Mouse (Mus musculus) liver, embryonic 14.5 days (tissue): ENCODE results near the gene Dnah8.

Experiments used
- CTCF ChIP-seq: IDR thresholded peaks from 2 replicates; pipeline ENCODE4 v1.5.1; 2016; ENCODE audit warnings: antibody characterized with exemption, low read depth, control low read depth
- EP300 ChIP-seq: IDR thresholded peaks from 2 replicates; pipeline ENCODE4 v1.6.1; 2016; ENCODE audit warnings: antibody characterized with exemption, low read depth

- TF ChIP-seq CTCF = no peak
- no peak for TF ChIP-seq EP300
These were observed 125.2 kb downstream of the Dnah8 start for GRCm38 (mm10) chr17:30749391-30749790.
